8 mouse cellular contexts compared by ENCODE assay signal in genomic region chr12:13269570-13270390, GRCm38 (mm10). TPM values are rescaled to one million over a fixed set of nuclear protein-coding genes. Genes with fewer than 3 reads are reported as not detected.
DNase-seq lines count a peak whose midpoint lies in the region; ATAC-seq and TF ChIP-seq lines count a peak whose summit lies in the region.

No protein-coding gene starts in this region.

- TF ChIP-seq CTCF in E14TG2a.4 (conservative IDR thresholded peaks at IDR 0.05; ENCODE audit: low read length), result no peak

- 52% methylated on average over 16 of the region's 16 CpGs for WGBS in forebrain, embryonic 11.5 days
- WGBS in limb, embryonic 14.5 days, result 46% methylated on average over 16 of the region's 16 CpGs
- 41% methylated on average over 16 of the region's 16 CpGs for WGBS in stomach, embryonic 15.5 days

- no peak for ATAC-seq in cerebellum, adult (ENCODE audit: insufficient number of reproducible peaks, low FRiP score, low TSS enrichment)
- peak; percentile 25; the same call in 1 of the 2 replicates for ATAC-seq in forebrain, embryonic 11.5 days (replicated peaks; ENCODE audit: low FRiP score)
- ATAC-seq in limb, embryonic 14.5 days (ENCODE audit: low FRiP score, low read depth), result no peak
- 0 out of 2 replicates have a peak, but pooled peaks have one; percentile 11 for ATAC-seq in stomach, embryonic 15.5 days (ENCODE audit: insufficient read depth, low FRiP score, low read depth)

- peaks cover 4% of the 10 kb centered on the region; the same call in 1 of the 2 replicates for H3K36me3 ChIP-seq in E14TG2a.4 (ENCODE audit: insufficient read depth, low read length)
- no peaks in the 10 kb centered on the region; the same call in 1 of the 2 replicates for H3K36me3 ChIP-seq in forebrain, embryonic 11.5 days (ENCODE audit: control insufficient read depth, insufficient read depth, low read length)
- peaks cover 6% of the 10 kb centered on the region; the same call in 1 of the 2 replicates for H3K36me3 ChIP-seq in limb, embryonic 14.5 days (ENCODE audit: control insufficient read depth, insufficient read depth, low read length)
- H3K36me3 ChIP-seq in stomach, embryonic 15.5 days, result 0 out of 2 replicates have a peak, but pooled peaks cover 2% of the 10 kb centered on the region

- H3K4me2 ChIP-seq in forebrain, embryonic 11.5 days (ENCODE audit: low read depth, low read length, severe bottlenecking), result peak overlapping the region; percentile 62
- H3K4me2 ChIP-seq in limb, embryonic 14.5 days (replicated peaks; ENCODE audit: low read depth, low read length, severe bottlenecking), result peak overlapping the region; percentile 57
- peak overlapping the region; percentile 76 for H3K4me2 ChIP-seq in stomach, embryonic 15.5 days

- peak; percentile 12 to 21 for DNase-seq in cerebellum, postnatal 14 days
- no peak for DNase-seq in forebrain, embryonic 11.5 days (ENCODE audit: low spot score)
- no peak for DNase-seq in limb, embryonic 14.5 days (ENCODE audit: low spot score)
- DNase-seq in thymus, postnatal 25 days, result no peak
- DNase-seq in cerebellum, postnatal 10 days, result no peak

- peak overlapping the region; percentile 96 for H3K4me3 ChIP-seq in E14TG2a.4 (replicated peaks; ENCODE audit: low read length)
- peak overlapping the region; percentile 81 for H3K4me3 ChIP-seq in forebrain, embryonic 11.5 days (ENCODE audit: low read depth, low read length)
- H3K4me3 ChIP-seq in limb, embryonic 14.5 days (replicated peaks; ENCODE audit: low read length), result peak overlapping the region; percentile 84
- H3K4me3 ChIP-seq in stomach, embryonic 15.5 days (replicated peaks), result peak overlapping the region; percentile 87

- no peaks in the 10 kb centered on the region for H3K27me3 ChIP-seq in E14TG2a.4 (ENCODE audit: insufficient read depth, low read length)
- H3K27me3 ChIP-seq in forebrain, embryonic 11.5 days (ENCODE audit: control insufficient read depth, insufficient read depth, low read length), result no peaks in the 10 kb centered on the region
- H3K27me3 ChIP-seq in limb, embryonic 14.5 days (ENCODE audit: control insufficient read depth, insufficient read depth, low read length), result no peaks in the 10 kb centered on the region
- H3K27me3 ChIP-seq in stomach, embryonic 15.5 days (replicated peaks), result no peaks in the 10 kb centered on the region

- H3K9me3 ChIP-seq in E14TG2a.4 (ENCODE audit: low read length), result no peaks in the 10 kb centered on the region
- no peaks in the 10 kb centered on the region for H3K9me3 ChIP-seq in forebrain, embryonic 11.5 days (ENCODE audit: control insufficient read depth, low read length)
- no peaks in the 10 kb centered on the region for H3K9me3 ChIP-seq in limb, embryonic 14.5 days (ENCODE audit: control insufficient read depth, low read length)
- H3K9me3 ChIP-seq in stomach, embryonic 15.5 days, result no peaks in the 10 kb centered on the region

- peak overlapping the region; percentile 77 for H3K9ac ChIP-seq in forebrain, embryonic 11.5 days (ENCODE audit: low read length)
- H3K9ac ChIP-seq in limb, embryonic 14.5 days (ENCODE audit: low read depth, low read length, severe bottlenecking), result peak overlapping the region; percentile 84
- peak overlapping the region; percentile 67; the same call in 1 of the 2 replicates for H3K9ac ChIP-seq in stomach, embryonic 15.5 days

- no peak for TF ChIP-seq POLR2A in limb, embryonic 14.5 days (IDR thresholded peaks at IDR 0.05; ENCODE audit: borderline replicate concordance, extremely low read depth, insufficient read depth, insufficient read length)

- peaks cover 17% of the 10 kb centered on the region for H3K4me1 ChIP-seq in E14TG2a.4 (replicated peaks; ENCODE audit: low read depth, low read length)
- peaks cover 3% of the 10 kb centered on the region; the same call in 1 of the 2 replicates for H3K4me1 ChIP-seq in forebrain, embryonic 11.5 days (replicated peaks; ENCODE audit: control insufficient read depth, insufficient read depth, low read length)
- 0 out of 2 replicates have a peak, but pooled peaks cover 5% of the 10 kb centered on the region for H3K4me1 ChIP-seq in limb, embryonic 14.5 days (ENCODE audit: control insufficient read depth, insufficient read depth, low read length)
- peaks cover 5% of the 10 kb centered on the region; the same call in 1 of the 2 replicates for H3K4me1 ChIP-seq in stomach, embryonic 15.5 days

- H3K27ac ChIP-seq in forebrain, embryonic 11.5 days (ENCODE audit: low read depth, low read length), result no peak overlapping the region
- no peak overlapping the region for H3K27ac ChIP-seq in limb, embryonic 14.5 days (replicated peaks; ENCODE audit: low read depth, low read length)
- no peak overlapping the region for H3K27ac ChIP-seq in stomach, embryonic 15.5 days

RNA-seq across cellular contexts. Expression of gene Nbas, which starts 0.8 kb away (rescaled TPM):
- polyA plus RNA-seq in forebrain, embryonic 11.5 days (2014; fragmentation: Nextera tagmentation; extraction: Ambion mirVana), result 15.9 and 18.9 TPM in 2 replicates
- 21.1 and 23.6 TPM in 2 replicates for polyA plus RNA-seq in limb, embryonic 14.5 days (2012; rRNA removed)
- 18.9 and 19.0 TPM in 2 replicates for polyA plus RNA-seq in limb, embryonic 14.5 days (2014; fragmentation: Nextera tagmentation; extraction: Ambion mirVana)
- 18.0 and 18.6 TPM in 2 replicates for polyA plus RNA-seq in stomach, embryonic 15.5 days (2015; fragmentation: Nextera tagmentation; extraction: Ambion mirVana)

RNA-seq across cellular contexts. Expression of gene Ddx1, which starts 20.8 kb away (rescaled TPM):
- 194 and 201 TPM in 2 replicates for polyA plus RNA-seq in forebrain, embryonic 11.5 days (2014; fragmentation: Nextera tagmentation; extraction: Ambion mirVana)
- 36.8 and 62.8 TPM in 2 replicates for polyA plus RNA-seq in limb, embryonic 14.5 days (2012; rRNA removed)
- polyA plus RNA-seq in limb, embryonic 14.5 days (2014; fragmentation: Nextera tagmentation; extraction: Ambion mirVana), result 135 and 145 TPM in 2 replicates
- 110 and 130 TPM in 2 replicates for polyA plus RNA-seq in stomach, embryonic 15.5 days (2015; fragmentation: Nextera tagmentation; extraction: Ambion mirVana)

Comparison
In these comparisons a context has a peak if more than half of its experiments do, and no peak if none do; other contexts are left out.
1. DNase-seq: peak in cerebellum, postnatal 14 days (2 of 2); none in forebrain, embryonic 11.5 days (single experiment), limb, embryonic 14.5 days (single experiment), thymus, postnatal 25 days (single experiment) and cerebellum, postnatal 10 days (0 of 2).
2. ATAC-seq: peak in forebrain, embryonic 11.5 days (single experiment) and stomach, embryonic 15.5 days (single experiment); none in cerebellum, adult (single experiment) and limb, embryonic 14.5 days (single experiment).
3. Peak in every context shown above with its lines, with median percentiles within 50 percentile points of each other: H3K4me3 ChIP-seq, H3K4me2 ChIP-seq and H3K9ac ChIP-seq.